13 mouse cellular contexts compared by ENCODE assay signal in genomic region chr6:34034577-34035461, GRCm38 (mm10). TPM values are rescaled to one million over a fixed set of nuclear protein-coding genes. Genes with fewer than 3 reads are reported as not detected.
A peak's percentile ranks its signal among the peaks of the same experiment; 100 is the strongest.
DNase-seq lines count a peak whose midpoint lies in the region; ATAC-seq and TF ChIP-seq lines count a peak whose summit lies in the region.
"Had no signal": no experiment of that assay in that cellular context is flagged by ENCODE, and none has a peak within 500 bp of the region (broad histone marks: within the 10 kb centered on the region; RNA-seq: fewer than 3 reads in every experiment).

No protein-coding gene starts in this region.

- no peak for TF ChIP-seq EP300 in heart, adult 2 months (IDR thresholded peaks at IDR 0.05; ENCODE audit: insufficient read depth, low read depth, low read length)
- TF ChIP-seq EP300 in MEL (IDR thresholded peaks at IDR 0.05; ENCODE audit: low read depth in 1 of 2, low read length in 2 of 2), result peak; percentile 19 to 22; a peak in 1 of 4 replicates

- H3K4me1 ChIP-seq in heart, embryonic 14.5 days (ENCODE audit: control insufficient read depth in 2 of 2, insufficient read depth in 2 of 2, low read length in 2 of 2), result peaks cover 8 to 11% of the 10 kb centered on the region in 2 experiments
- H3K4me1 ChIP-seq in heart, adult 2 months (ENCODE audit: control insufficient read depth, insufficient read depth, low read length), result no peaks in the 10 kb centered on the region
- peaks cover 7 to 19% of the 10 kb centered on the region in 2 experiments for H3K4me1 ChIP-seq in MEL (ENCODE audit: control insufficient read depth in 1 of 2, insufficient read depth in 2 of 2, low read length in 2 of 2)
- peaks cover 20% of the 10 kb centered on the region for H3K4me1 ChIP-seq in embryonic facial prominence, embryonic 10.5 days
- H3K4me1 ChIP-seq in limb, embryonic 13.5 days, result peaks cover 18% of the 10 kb centered on the region

- H3K27me3 ChIP-seq in heart, embryonic 14.5 days (ENCODE audit: control insufficient read depth, insufficient read depth, low read length), result no peaks in the 10 kb centered on the region
- H3K27me3 ChIP-seq in heart, adult 2 months (ENCODE audit: control insufficient read depth, insufficient read depth, low read length), result no peaks in the 10 kb centered on the region
- H3K27me3 ChIP-seq in MEL (ENCODE audit: control insufficient read depth in 1 of 2, insufficient read depth in 2 of 2, low read length in 2 of 2), result no peaks in the 10 kb centered on the region
- no peaks in the 10 kb centered on the region for H3K27me3 ChIP-seq in embryonic facial prominence, embryonic 10.5 days (replicated peaks; ENCODE audit: low read depth, poor library complexity, severe bottlenecking)
- peaks cover 29% of the 10 kb centered on the region for H3K27me3 ChIP-seq in limb, embryonic 13.5 days

- no peak overlapping the region for H3K4me3 ChIP-seq in heart, embryonic 14.5 days (ENCODE audit: control insufficient read depth in 1 of 2, insufficient read depth in 1 of 2, low read depth in 1 of 2, low read length in 2 of 2)
- H3K4me3 ChIP-seq in heart, adult 2 months, result no peak overlapping the region
- H3K4me3 ChIP-seq in MEL (ENCODE audit: control insufficient read depth in 1 of 2, insufficient read depth in 1 of 2, low read depth in 2 of 2, low read length in 2 of 2), result peak overlapping the region; percentile 32 to 47
- no peak overlapping the region for H3K4me3 ChIP-seq in embryonic facial prominence, embryonic 10.5 days
- no peak overlapping the region for H3K4me3 ChIP-seq in limb, embryonic 13.5 days

- H3K79me2 ChIP-seq in heart, adult 2 months (replicated peaks; ENCODE audit: control insufficient read depth, insufficient read depth, low read length), result no peaks in the 10 kb centered on the region
- H3K79me2 ChIP-seq in MEL (ENCODE audit: control insufficient read depth, insufficient read depth, low read length, poor library complexity), result no peaks in the 10 kb centered on the region

- no peak for DNase-seq in heart, adult 2 months
- peak; percentile 67 for DNase-seq in MEL (ENCODE audit: low read depth, low spot score)
- peak; percentile 43 for DNase-seq in embryonic facial prominence, embryonic 10.5 days (ENCODE audit: low spot score)
- DNase-seq in spleen, postnatal 14 days (ENCODE audit: low spot score in 2 of 2), result no peak
- no peak for DNase-seq in frontal cortex, adult 2 months (ENCODE audit: extremely low spot score in 1 of 2, low spot score in 1 of 2)
- no peak for DNase-seq in testis, postnatal 14 days (ENCODE audit: low spot score)
- DNase-seq: adrenal gland, adult 2 months; thymus, postnatal 36 days had no signal

- TF ChIP-seq CTCF in heart, adult 2 months (IDR thresholded peaks at IDR 0.05), result no peak
- no peak for TF ChIP-seq CTCF in MEL (IDR thresholded peaks at IDR 0.05 in 2 of 3, conservative IDR thresholded peaks at IDR 0.05 in 1 of 3; ENCODE audit: control insufficient read depth in 1 of 3, insufficient read depth in 1 of 3, low read depth in 2 of 3, low read length in 3 of 3, poor library complexity in 1 of 3, severe bottlenecking in 1 of 3)

- no peak for TF ChIP-seq POLR2A in heart, adult 2 months (IDR thresholded peaks at IDR 0.05; ENCODE audit: insufficient read depth, low read depth, low read length)
- TF ChIP-seq POLR2A in MEL (IDR thresholded peaks at IDR 0.05; ENCODE audit: control insufficient read depth in 1 of 2, insufficient read depth in 1 of 2, low read depth in 1 of 2, low read length in 2 of 2, poor library complexity in 1 of 2), result peak in 1 of 2 experiments; percentile 40; a peak in 1 of 4 replicates

- H3K4me2 ChIP-seq in heart, embryonic 14.5 days (ENCODE audit: low read length), result 0 out of 2 replicates have a peak overlapping the region, but pooled peaks have one; percentile 9
- H3K4me2 ChIP-seq in limb, embryonic 13.5 days (replicated peaks), result 0 out of 2 replicates have a peak overlapping the region, but pooled peaks have one; percentile 27

- no peak overlapping the region for H3K27ac ChIP-seq in heart, embryonic 14.5 days (replicated peaks in 1 of 2; ENCODE audit: control insufficient read depth in 1 of 2, insufficient read depth in 1 of 2, low read depth in 2 of 2, low read length in 2 of 2)
- no peak overlapping the region for H3K27ac ChIP-seq in heart, adult 2 months
- H3K27ac ChIP-seq in MEL (ENCODE audit: control insufficient read depth, low read depth, low read length), result peak overlapping the region; percentile 61
- no peak overlapping the region; the same call in 1 of the 2 replicates for H3K27ac ChIP-seq in embryonic facial prominence, embryonic 10.5 days (replicated peaks)
- H3K27ac ChIP-seq in limb, embryonic 13.5 days, result no peak overlapping the region
- H3K27ac ChIP-seq: macrophage had no signal

- intact Hi-C loops in heart, adult 2 months (cut with DNase I), result no loop called here

- no peaks in the 10 kb centered on the region for H3K9me3 ChIP-seq in heart, embryonic 14.5 days (ENCODE audit: control insufficient read depth, low read length)
- H3K9me3 ChIP-seq in MEL (replicated peaks; ENCODE audit: insufficient read depth, low read length), result no peaks in the 10 kb centered on the region
- no peaks in the 10 kb centered on the region for H3K9me3 ChIP-seq in embryonic facial prominence, embryonic 10.5 days
- H3K9me3 ChIP-seq in limb, embryonic 13.5 days, result no peaks in the 10 kb centered on the region

- H3K36me3 ChIP-seq in heart, embryonic 14.5 days (ENCODE audit: control insufficient read depth, insufficient read depth, low read length), result no peaks in the 10 kb centered on the region
- H3K36me3 ChIP-seq in heart, adult 2 months (ENCODE audit: control insufficient read depth, insufficient read depth, low read length), result no peaks in the 10 kb centered on the region
- H3K36me3 ChIP-seq in MEL (ENCODE audit: control insufficient read depth in 1 of 2, insufficient read depth in 2 of 2, low read length in 2 of 2), result peaks cover 0 to 17% of the 10 kb centered on the region in 2 experiments; a peak in 2 of 4 replicates
- H3K36me3 ChIP-seq in embryonic facial prominence, embryonic 10.5 days (replicated peaks), result no peaks in the 10 kb centered on the region
- H3K36me3 ChIP-seq in limb, embryonic 13.5 days, result no peaks in the 10 kb centered on the region

- no peak overlapping the region for H3K9ac ChIP-seq in heart, embryonic 14.5 days (ENCODE audit: low read length)
- no peak overlapping the region for H3K9ac ChIP-seq in heart, adult 2 months (ENCODE audit: low read depth, low read length)
- peak overlapping the region; percentile 58 for H3K9ac ChIP-seq in MEL (ENCODE audit: control insufficient read depth, low read depth, low read length, poor library complexity, severe bottlenecking)
- no peak overlapping the region for H3K9ac ChIP-seq in limb, embryonic 13.5 days

- 21% methylated on average over 15 of the region's 15 CpGs for WGBS in heart, embryonic 14.5 days
- 32% methylated on average over 15 of the region's 15 CpGs for WGBS in heart, adult 2 months
- 50% methylated on average over 15 of the region's 15 CpGs for WGBS in embryonic facial prominence, embryonic 10.5 days
- WGBS in limb, embryonic 13.5 days, result 22% methylated on average over 15 of the region's 15 CpGs

- no peak for TF ChIP-seq RAD21 in MEL (IDR thresholded peaks at IDR 0.05; ENCODE audit: low read depth, low read length)

- ATAC-seq in heart, embryonic 14.5 days (ENCODE audit: insufficient number of reproducible peaks, insufficient read depth, low FRiP score, low read depth), result no peak
- no peak for ATAC-seq in limb, embryonic 13.5 days (ENCODE audit: low FRiP score, low read depth)

TF ChIP-seq in MEL, 35 proteins besides CTCF, POLR2A, EP300 and RAD21:
- TF ChIP-seq TAL1 (IDR thresholded peaks at IDR 0.05; ENCODE audit: low read length) (peak; percentile 13; the same call in 1 of the 2 replicates), TCF12 (IDR thresholded peaks at IDR 0.05; ENCODE audit: low read depth, low read length) (peak; percentile 51; the same call in 1 of the 2 replicates), USF1 (IDR thresholded peaks at IDR 0.05; ENCODE audit: low read depth, low read length) (peak; percentile 61), GATA1 (IDR thresholded peaks at IDR 0.05; ENCODE audit: low read depth, low read length) (peak; percentile 59), POLR2AphosphoS5 (IDR thresholded peaks at IDR 0.05; ENCODE audit: borderline replicate concordance, low read depth, low read length) (no peak), RCOR1 (IDR thresholded peaks at IDR 0.05; ENCODE audit: low read depth, low read length) (peak; percentile 52; the same call in 1 of the 2 replicates), ETS1 (IDR thresholded peaks at IDR 0.05; ENCODE audit: low read depth, low read length) (peak; percentile 55; the same call in 1 of the 2 replicates), NRF1 (IDR thresholded peaks at IDR 0.05; ENCODE audit: insufficient read depth, low read depth, low read length, poor library complexity, severe bottlenecking) (no peak)

RNA-seq across cellular contexts. Expression of gene Lrguk, which starts 5.6 kb away (rescaled TPM):
- 0.59 and 0.63 TPM in 2 replicates for polyA plus RNA-seq in heart, embryonic 14.5 days (2014; fragmentation: Nextera tagmentation; extraction: Ambion mirVana)
- total RNA-seq in heart, adult 2 months (2021), result under 1 TPM; 0.09 to 0.10 TPM
- 0.18 TPM in 1 of 2 replicates, not detected in the other for polyA plus RNA-seq in heart, adult 2 months (2012; rRNA removed)
- 0.12 and 0.20 TPM in 2 replicates for total RNA-seq in MEL (2012; rRNA removed)
- 1 to 10 TPM in 1 of 2 experiments, not detected in 1; 1.6 TPM for polyA plus RNA-seq in MEL (2012; ENCODE audit: insufficient read depth in 1 of 2, insufficient read length in 2 of 2, low read depth in 1 of 2, low replicate concordance in 2 of 2, missing spikeins in 1 of 2)
- 0.89 and 1.1 TPM in 2 replicates for polyA plus RNA-seq in embryonic facial prominence, embryonic 10.5 days (2016; fragmentation: Nextera tagmentation; extraction: Ambion mirVana)
- polyA plus RNA-seq in limb, embryonic 13.5 days (2015; fragmentation: Nextera tagmentation; extraction: Ambion mirVana), result 0.47 and 0.54 TPM in 2 replicates
- polyA plus RNA-seq in frontal cortex, adult 2 months (2012; rRNA removed), result 1.2 TPM in 2 replicates
- total RNA-seq: neutrophil, adult 5-6 weeks had no signal
- polyA plus RNA-seq: small intestine, adult 2 months had no signal

Comparison
In these comparisons a context has a peak if more than half of its experiments do, and no peak if none do; other contexts are left out.
1. H3K4me3 ChIP-seq: peak in MEL (2 of 2); none in heart, embryonic 14.5 days (0 of 2), heart, adult 2 months (single experiment), embryonic facial prominence, embryonic 10.5 days (single experiment) and limb, embryonic 13.5 days (single experiment).
2. DNase-seq: peak in MEL (single experiment) and embryonic facial prominence, embryonic 10.5 days (single experiment); none in heart, adult 2 months (0 of 2), spleen, postnatal 14 days (0 of 2), frontal cortex, adult 2 months (0 of 2) and testis, postnatal 14 days (single experiment).